Mouse (Mus musculus): Measurements from ENCODE around the gene Btbd35f17. TPM values are rescaled to one million over a fixed set of nuclear protein-coding genes. Genes with fewer than 3 reads are reported as not detected.
"Not testable (repeated sequence)": the region's sequence is repeated elsewhere in the genome, so short reads cannot be mapped to it uniquely, and the experiment has no call there.

The Btbd35f17 gene
- total RNA-seq (2021), result not detected in 2 replicates
- long read RNA-seq, result 0 reads

DNA sequence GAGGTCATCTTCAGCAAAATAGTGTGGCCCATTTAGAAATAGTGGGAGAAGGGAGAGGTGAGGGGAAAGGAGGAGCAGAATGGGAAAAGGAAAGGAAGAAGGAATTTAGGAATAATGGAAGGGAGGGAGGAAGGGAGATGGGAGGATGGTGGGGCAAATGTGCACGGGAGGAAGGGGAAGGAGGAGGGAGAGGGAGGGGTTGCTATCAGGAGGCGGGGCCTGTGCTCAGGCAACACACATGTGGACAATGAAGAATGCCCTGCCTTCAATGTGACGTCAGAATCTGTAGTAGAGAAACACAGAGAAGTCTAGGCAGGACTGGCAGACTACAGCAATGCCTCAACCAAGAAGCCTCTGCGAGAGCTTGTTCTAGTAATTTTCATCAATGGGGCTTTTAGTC, at the start of gene Btbd35f17:
Gene Btbd35f17 (plus strand): TSS at position 301 of the 400 bp plus-strand sequence.
- DNase-seq, result not testable (repeated sequence)

Other genes with a start within 250 kb of the Btbd35f17 start
- gene Btbd35f28, start 174.1 kb upstream of the Btbd35f17 start, total RNA-seq (2021), result not detected in 2 replicates
- not detected in 2 replicates for gene Btbd35f20, start 79.4 kb upstream of the Btbd35f17 start, total RNA-seq (2021)

Measured in adrenal gland, postnatal 25 days (tissue).